Mouse (Mus musculus) right cerebral cortex, postnatal 14 days (tissue): ENCODE measurements around the gene Bcl11a.
"Not testable (repeated sequence)": the region's sequence is repeated elsewhere in the genome, so short reads cannot be mapped to it uniquely, and the experiment has no call there.

Experiments used
- DNase-seq: peaks from one replicate; pipeline ENCODE4 v3.0.0; 2022

The Bcl11a gene

GRCm38 (mm10) chr11:24100449-24101070 lies 22.7 kb downstream of the Bcl11a start:
- no peak for DNase-seq

GRCm38 (mm10) chr11:24101625-24102024 lies 23.8 kb downstream of the Bcl11a start:
- DNase-seq, result no peak

GRCm38 (mm10) chr11:24102372-24102771 lies 24.5 kb downstream of the Bcl11a start:
- no peak for DNase-seq

GRCm38 (mm10) chr11:24103128-24103742 lies 25.4 kb downstream of the Bcl11a start:
- no peak for DNase-seq

GRCm38 (mm10) chr11:24107414-24107813 lies 29.6 kb downstream of the Bcl11a start:
- no peak for DNase-seq

GRCm38 (mm10) chr11:24108974-24109373 lies 31.1 kb downstream of the Bcl11a start:
- DNase-seq, result no peak

GRCm38 (mm10) chr11:24109388-24109787 lies 31.5 kb downstream of the Bcl11a start:
- no peak for DNase-seq

GRCm38 (mm10) chr11:24110113-24110512 lies 32.3 kb downstream of the Bcl11a start:
- DNase-seq, result no peak

GRCm38 (mm10) chr11:24111720-24112119 lies 33.9 kb downstream of the Bcl11a start:
- no peak for DNase-seq

GRCm38 (mm10) chr11:24115017-24115752 lies 37.3 kb downstream of the Bcl11a start:
- no peak for DNase-seq

GRCm38 (mm10) chr11:24116041-24116440 lies 38.2 kb downstream of the Bcl11a start:
- no peak for DNase-seq

- no peak for DNase-seq
These were observed 38.9 kb downstream of the Bcl11a start for GRCm38 (mm10) chr11:24116582-24117318.

GRCm38 (mm10) chr11:24121136-24121535 lies 43.3 kb downstream of the Bcl11a start:
- no peak for DNase-seq

GRCm38 (mm10) chr11:24122899-24123298 lies 45.0 kb downstream of the Bcl11a start:
- no peak for DNase-seq

GRCm38 (mm10) chr11:24123991-24124390 lies 46.1 kb downstream of the Bcl11a start:
- no peak for DNase-seq

- DNase-seq, result no peak
These were observed 47.2 kb downstream of the Bcl11a start for GRCm38 (mm10) chr11:24125098-24125497.

- no peak for DNase-seq
These were observed 50.1 kb downstream of the Bcl11a start for GRCm38 (mm10) chr11:24128001-24128400.

- DNase-seq, result not testable (repeated sequence)
These were observed 51.0 kb downstream of the Bcl11a start for GRCm38 (mm10) chr11:24128880-24129279.

- no peak for DNase-seq
These were observed 51.7 kb downstream of the Bcl11a start for GRCm38 (mm10) chr11:24129358-24130185.

GRCm38 (mm10) chr11:24130186-24130760 lies 52.4 kb downstream of the Bcl11a start:
- no peak for DNase-seq

GRCm38 (mm10) chr11:24131818-24132217 lies 54.0 kb downstream of the Bcl11a start:
- no peak for DNase-seq

- no peak for DNase-seq
These were observed 54.5 kb downstream of the Bcl11a start for GRCm38 (mm10) chr11:24132358-24132757.
